Mouse (Mus musculus): ENCODE results near the gene Gm21764. TPM values are rescaled to one million over a fixed set of nuclear protein-coding genes. Genes with fewer than 3 reads are reported as not detected.
"Not testable (repeated sequence)": the region's sequence is repeated elsewhere in the genome, so short reads cannot be mapped to it uniquely, and the experiment has no call there.

Gm21764 gene
- polyA plus RNA-seq (2015; fragmentation: Nextera tagmentation; extraction: Ambion mirVana), result not detected in 2 replicates

DNA sequence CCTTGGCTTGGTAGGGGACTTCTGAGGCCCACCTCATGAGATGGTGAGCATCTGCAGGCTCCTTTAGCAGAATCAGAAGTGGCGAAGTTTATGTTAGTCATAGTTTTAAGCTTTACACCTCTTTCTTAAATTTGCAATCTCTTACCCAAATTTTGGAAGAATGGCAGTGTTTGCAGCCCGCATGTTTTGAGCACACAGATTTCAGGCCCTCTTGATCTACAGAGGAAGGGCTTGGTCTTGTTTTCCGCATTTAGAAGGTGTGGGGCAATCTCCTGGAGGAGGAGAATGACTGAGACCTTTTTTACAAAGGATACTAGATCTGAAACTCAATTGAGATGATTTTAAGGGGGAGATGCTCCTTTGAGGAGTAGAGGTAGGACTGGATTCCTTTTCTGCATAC lies at the start of gene Gm21764:
Gm21764 (minus strand) TSS at position 101 of the 400 bp plus-strand sequence.
- not testable (repeated sequence) for ATAC-seq (ENCODE audit: insufficient number of reproducible peaks, insufficient read depth, low FRiP score, low TSS enrichment, low read depth); H3K27me3 ChIP-seq; H3K4me1 ChIP-seq; H3K36me3 ChIP-seq; H3K9me3 ChIP-seq; H3K4me3 ChIP-seq; H3K4me2 ChIP-seq; H3K27ac ChIP-seq; H3K9ac ChIP-seq
- WGBS, result no CpG with 5 or more reads among the region's 3 CpGs

DNA sequence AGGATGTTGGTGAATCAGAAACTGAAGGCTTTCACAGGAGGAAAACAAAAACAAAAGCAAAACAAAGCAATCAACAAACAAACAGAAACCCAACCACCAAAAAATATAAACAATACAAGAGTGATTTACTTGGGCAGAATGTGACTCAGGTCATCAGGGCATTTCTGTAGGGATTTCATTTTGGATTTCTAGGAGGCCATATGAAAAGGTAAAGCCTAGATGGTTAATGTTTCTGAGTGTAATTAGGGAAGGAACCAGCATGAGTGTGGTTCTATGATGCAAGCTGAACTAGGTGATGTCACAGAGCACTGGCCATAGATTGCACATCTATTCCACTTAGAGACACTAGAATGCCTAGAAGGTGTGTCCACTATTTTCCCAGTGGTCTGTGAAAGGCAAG lies 27.2 kb upstream of the Gm21764 start, which contains the start of gene Ssty1:
Ssty1 (plus strand) TSS at position 301 of the 400 bp plus-strand sequence.
- H3K9ac ChIP-seq; H3K4me3 ChIP-seq; ATAC-seq (ENCODE audit: insufficient number of reproducible peaks, insufficient read depth, low FRiP score, low TSS enrichment, low read depth); H3K9me3 ChIP-seq; H3K4me1 ChIP-seq; H3K4me2 ChIP-seq; H3K27ac ChIP-seq; H3K27me3 ChIP-seq; H3K36me3 ChIP-seq: not testable (repeated sequence)

Other genes with a start within 250 kb of the Gm21764 start
- gene Gm21904, start 215.5 kb downstream of the Gm21764 start, polyA plus RNA-seq (2015; fragmentation: Nextera tagmentation; extraction: Ambion mirVana), result not detected in 2 replicates
- not detected in 2 replicates for gene Gm20772, start 187.1 kb downstream of the Gm21764 start, polyA plus RNA-seq (2015; fragmentation: Nextera tagmentation; extraction: Ambion mirVana)
- not detected in 2 replicates for gene Gm20831, start 187.1 kb downstream of the Gm21764 start, polyA plus RNA-seq (2015; fragmentation: Nextera tagmentation; extraction: Ambion mirVana)
- gene Srsy, start 124.5 kb downstream of the Gm21764 start, polyA plus RNA-seq (2015; fragmentation: Nextera tagmentation; extraction: Ambion mirVana), result not detected in 2 replicates
- not detected in 2 replicates for gene Ssty1, start 27.3 kb upstream of the Gm21764 start, polyA plus RNA-seq (2015; fragmentation: Nextera tagmentation; extraction: Ambion mirVana)